Comparison of ENCODE assay signal across 13 mouse cellular contexts in the genomic region with DNA sequence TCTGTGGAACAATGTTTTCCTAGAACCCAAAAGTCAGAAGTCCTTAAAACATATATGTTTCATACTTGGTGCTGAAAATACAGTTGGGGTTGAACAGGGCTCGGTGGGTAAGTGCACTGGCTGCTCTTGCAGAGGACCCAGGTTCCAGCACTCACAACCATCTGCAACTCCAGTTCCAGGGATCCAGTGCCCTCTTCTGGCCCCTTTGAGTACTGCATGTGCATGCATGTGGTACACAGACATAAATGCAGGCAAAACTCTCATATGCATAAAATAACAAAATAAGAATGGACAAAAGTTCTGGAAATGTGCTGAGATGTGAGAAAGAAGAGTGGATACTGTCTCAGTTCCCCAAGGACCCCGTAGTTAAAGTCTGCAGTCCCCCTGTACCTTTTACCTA.
DNase-seq lines count a peak whose midpoint lies in the region; ATAC-seq and TF ChIP-seq lines count a peak whose summit lies in the region.
"Had no signal": no experiment of that assay in that cellular context is flagged by ENCODE, and none has a peak within 500 bp of the region (broad histone marks: within the 10 kb centered on the region; RNA-seq: fewer than 3 reads in every experiment).

No protein-coding gene starts in this region.

- no peak overlapping the region for H3K4me3 ChIP-seq in hindbrain, postnatal 0 days (ENCODE audit: low read length)
- H3K4me3 ChIP-seq in hindbrain, embryonic 12.5 days = no peak overlapping the region
- H3K4me3 ChIP-seq in testis, adult 2 months (ENCODE audit: control insufficient read depth, low read depth, low read length) = no peak overlapping the region
- H3K4me3 ChIP-seq in olfactory bulb, adult 2 months (ENCODE audit: insufficient read depth, low read depth, low read length) = no peak overlapping the region
- H3K4me3 ChIP-seq: erythroblast, embryonic 14.5 days; liver, embryonic 15.5 days had no signal

- DNase-seq in hindbrain, postnatal 0 days (ENCODE audit: low spot score) = no peak
- no peak for DNase-seq in testis, postnatal 10 days (ENCODE audit: low spot score)
- no peak for DNase-seq in Patski (ENCODE audit: low read depth, low spot score)
- DNase-seq in gastrocnemius, postnatal 14 days = no peak
- no peak for DNase-seq in urinary bladder, adult 18-20 months (ENCODE audit: low spot score in 2 of 2)
- DNase-seq: cerebellum, adult 11-12 months had no signal

- in situ Hi-C loops in Patski (cut with MboI; ENCODE audit: low pct_unique_long_range_greater_than_20kb) = no loop called here

- no peak overlapping the region for H3K9ac ChIP-seq in hindbrain, postnatal 0 days (replicated peaks; ENCODE audit: low read length)
- no peak overlapping the region for H3K9ac ChIP-seq in hindbrain, embryonic 12.5 days
- H3K9ac ChIP-seq: liver, embryonic 15.5 days had no signal

- no peaks in the 10 kb centered on the region for H3K27me3 ChIP-seq in hindbrain, postnatal 0 days (ENCODE audit: insufficient read depth, low read length)
- no peaks in the 10 kb centered on the region for H3K27me3 ChIP-seq in hindbrain, embryonic 12.5 days
- H3K27me3 ChIP-seq in testis, adult 2 months (ENCODE audit: control insufficient read depth, insufficient read depth, low read length) = no peaks in the 10 kb centered on the region
- no peaks in the 10 kb centered on the region for H3K27me3 ChIP-seq in Patski
- H3K27me3 ChIP-seq: liver, embryonic 15.5 days had no signal

- H3K36me3 ChIP-seq in hindbrain, postnatal 0 days (ENCODE audit: insufficient read depth, low read length) = no peaks in the 10 kb centered on the region
- no peaks in the 10 kb centered on the region for H3K36me3 ChIP-seq in hindbrain, embryonic 12.5 days
- no peaks in the 10 kb centered on the region for H3K36me3 ChIP-seq in testis, adult 2 months (ENCODE audit: control insufficient read depth, insufficient read depth, low read length)
- H3K36me3 ChIP-seq: liver, embryonic 15.5 days had no signal

- intact Hi-C loops in gastrocnemius, postnatal 14 days (cut with DNase I; ENCODE audit: low total_unique reads) = no loop called here

- no peak overlapping the region for H3K27ac ChIP-seq in hindbrain, postnatal 0 days
- no peak overlapping the region for H3K27ac ChIP-seq in hindbrain, embryonic 12.5 days
- no peak overlapping the region for H3K27ac ChIP-seq in testis, adult 2 months (ENCODE audit: control insufficient read depth, insufficient read depth, low read depth, low read length)
- no peak overlapping the region for H3K27ac ChIP-seq in olfactory bulb, adult 2 months (ENCODE audit: insufficient read depth, low read depth, low read length)
- H3K27ac ChIP-seq: liver, embryonic 15.5 days had no signal

- 81% methylated on average over 2 of the region's 2 CpGs for WGBS in hindbrain, postnatal 0 days
- 82% methylated on average over 2 of the region's 2 CpGs for WGBS in hindbrain, embryonic 12.5 days
- 95% methylated on average over 2 of the region's 2 CpGs for WGBS in olfactory bulb, adult 2 months

- no peaks in the 10 kb centered on the region for H3K9me3 ChIP-seq in hindbrain, postnatal 0 days (ENCODE audit: low read length)
- H3K9me3 ChIP-seq in hindbrain, embryonic 12.5 days (replicated peaks) = no peaks in the 10 kb centered on the region
- H3K9me3 ChIP-seq: liver, embryonic 15.5 days had no signal

- POLR2A ChIA-PET in Patski (lab: Charles Lee) = no interaction called here

- peak; percentile 49 for TF ChIP-seq CTCF in hindbrain, postnatal 0 days (IDR thresholded peaks at IDR 0.05; ENCODE audit: low read depth)
- TF ChIP-seq CTCF in testis, adult 2 months (IDR thresholded peaks at IDR 0.05; ENCODE audit: control insufficient read depth, insufficient read depth, insufficient replicate concordance, low read depth, low read length) = peak; percentile 47; the same call in 1 of the 2 replicates
- peak; percentile 43 for TF ChIP-seq CTCF in Patski (IDR thresholded peaks at IDR 0.05)
- TF ChIP-seq CTCF in olfactory bulb, adult 2 months (IDR thresholded peaks at IDR 0.05; ENCODE audit: insufficient read depth, low read depth, low read length) = peak; percentile 27; the same call in 1 of the 2 replicates

- peaks cover 18% of the 10 kb centered on the region for H3K4me1 ChIP-seq in hindbrain, postnatal 0 days (ENCODE audit: insufficient read depth, low read length)
- peaks cover 18% of the 10 kb centered on the region for H3K4me1 ChIP-seq in hindbrain, embryonic 12.5 days
- H3K4me1 ChIP-seq in testis, adult 2 months (ENCODE audit: control insufficient read depth, insufficient read depth, low read length) = no peaks in the 10 kb centered on the region
- H3K4me1 ChIP-seq in olfactory bulb, adult 2 months (ENCODE audit: control insufficient read depth, insufficient read depth, low read length) = peaks cover 5% of the 10 kb centered on the region
- H3K4me1 ChIP-seq: liver, embryonic 15.5 days had no signal

- H3K4me2 ChIP-seq in hindbrain, postnatal 0 days (ENCODE audit: low read depth, low read length) = no peak overlapping the region
- H3K4me2 ChIP-seq in hindbrain, embryonic 12.5 days (replicated peaks) = no peak overlapping the region
- H3K4me2 ChIP-seq: liver, embryonic 15.5 days had no signal

- CTCF ChIA-PET in Patski (lab: Charles Lee) = no interaction called here

- no peak for TF ChIP-seq POLR2A in testis, adult 2 months (IDR thresholded peaks at IDR 0.05; ENCODE audit: control insufficient read depth, low read depth, low read length)
- no peak for TF ChIP-seq POLR2A in olfactory bulb, adult 2 months (IDR thresholded peaks at IDR 0.05; ENCODE audit: insufficient read depth, low read depth, low read length)

- ATAC-seq in hindbrain, postnatal 0 days = no peak
- no peak for ATAC-seq in hindbrain, embryonic 12.5 days (ENCODE audit: low FRiP score)
- ATAC-seq in Patski = no peak
- ATAC-seq: hindbrain, embryonic 16.5 days; midbrain, embryonic 16.5 days had no signal
